Mouse (Mus musculus) forelimb bud, embryonic 11.5 days (tissue): ENCODE measurements around the gene Olfr801.

Experiments used
- DNase-seq: peaks from one replicate; pipeline ENCODE4 v3.0.0-alpha.2; 2012; ENCODE audit warnings: low read depth, low spot score

The Olfr801 gene

GRCm38 (mm10) chr10:129673765-129674164 is at the start of gene Olfr801:
Gene Olfr801 (minus strand): TSS chr10:129673865.
- no peak for DNase-seq

GRCm38 (mm10) chr10:129702910-129703309 is 29.2 kb upstream of the Olfr801 start, which contains the start of gene Olfr804:
Gene Olfr804 (plus strand): TSS chr10:129703210.
- DNase-seq: no peak

- DNase-seq: no peak
These were observed 20.5 kb upstream of the Olfr801 start, which contains the start of gene Olfr803 for GRCm38 (mm10) chr10:129694186-129694585. Gene Olfr803 (minus strand): TSS chr10:129694286.

- no peak for DNase-seq
These were observed 14.4 kb upstream of the Olfr801 start, which contains the start of gene Olfr802 for GRCm38 (mm10) chr10:129688069-129688468. Gene Olfr802 (minus strand): TSS chr10:129688169.

GRCm38 (mm10) chr10:129657394-129657793 is 16.3 kb downstream of the Olfr801 start, which contains the start of gene Olfr800:
Gene Olfr800 (plus strand): TSS chr10:129657694.
- no peak for DNase-seq

GRCm38 (mm10) chr10:129651763-129652162 is 21.9 kb downstream of the Olfr801 start:
- DNase-seq: no peak

GRCm38 (mm10) chr10:129637184-129637583 is 36.5 kb downstream of the Olfr801 start, which contains the start of gene Olfr799:
Gene Olfr799 (plus strand): TSS chr10:129637484.
- no peak for DNase-seq

GRCm38 (mm10) chr10:129627834-129628233 is 45.8 kb downstream of the Olfr801 start, which contains the start of gene Olfr798:
Gene Olfr798 (minus strand): TSS chr10:129627934.
- DNase-seq: no peak

- no peak for DNase-seq
These were observed 50.4 kb downstream of the Olfr801 start for GRCm38 (mm10) chr10:129623251-129623650.

GRCm38 (mm10) chr10:129621724-129622123 is 51.9 kb downstream of the Olfr801 start:
- DNase-seq: no peak
